Mouse (Mus musculus) embryonic facial prominence, embryonic 13.5 days (tissue): ENCODE data around the gene Trim34a. TPM values are rescaled to one million over a fixed set of nuclear protein-coding genes. Genes with fewer than 3 reads are reported as not detected.
"Not testable (repeated sequence)": the region's sequence is repeated elsewhere in the genome, so short reads cannot be mapped to it uniquely, and the experiment has no call there.

Source experiments
- ATAC-seq: fragments of 200-750 bp; cut with Nextera tagmentation; 2 replicates; pipeline ENCODE4 v1.8.0; 2017; ENCODE audit warnings: low read depth; ENCODE audit not compliant: insufficient number of reproducible peaks, insufficient read depth, low FRiP score, low TSS enrichment
- H3K27ac ChIP-seq: fragments of 300-500 bp; sonication (generic); 2 replicates; pipeline ENCODE4 v1.5.1; 2015; ENCODE audit warnings: moderate library complexity, mild to moderate bottlenecking, inconsistent platforms
- H3K27me3 ChIP-seq: fragments of 300-500 bp; sonication (generic); 2 replicates; pipeline ENCODE4 v1.6.1; 2015; ENCODE audit warnings: mild to moderate bottlenecking, inconsistent platforms
- H3K36me3 ChIP-seq: fragments of 300-500 bp; sonication (generic); 2 replicates; pipeline ENCODE4 v1.6.1; 2015; ENCODE audit warnings: mild to moderate bottlenecking, inconsistent platforms
- H3K4me1 ChIP-seq: fragments of 300-500 bp; sonication (generic); 2 replicates; pipeline ENCODE4 v1.6.1; 2015; ENCODE audit warnings: inconsistent platforms
- H3K4me2 ChIP-seq: fragments of 300-500 bp; sonication (generic); 2 replicates; pipeline ENCODE4 v1.6.1; 2015; ENCODE audit warnings: moderate library complexity, mild to moderate bottlenecking, inconsistent platforms
- H3K4me3 ChIP-seq: fragments of 300-500 bp; sonication (generic); 2 replicates; pipeline ENCODE4 v1.5.1; 2015; ENCODE audit warnings: mild to moderate bottlenecking, inconsistent platforms
- H3K9ac ChIP-seq: fragments of 300-500 bp; sonication (generic); 2 replicates; pipeline ENCODE4 v1.6.1; 2015; ENCODE audit warnings: mild to moderate bottlenecking, inconsistent platforms
- H3K9me3 ChIP-seq: fragments of 300-500 bp; sonication (generic); 2 replicates; pipeline ENCODE4 v1.6.1; 2016; ENCODE audit warnings: inconsistent platforms
- WGBS: fragments of 180-500 bp; shearing (Covaris S2); methylation state at CpG from one replicate; pipeline ENCODE4 v1.1.7; 2015; ENCODE audit warnings: mixed read lengths; 5-methylcytosine and 5-hydroxymethylcytosine counted together
- polyA plus RNA-seq: library from polyadenylated mRNA; unstranded; fragments of >200 nt; fragmentation: Nextera tagmentation; extraction: Ambion mirVana; gene quantifications from 2 replicates; pipeline ENCODE4 v1.2.1, GENCODE M21; 2015

Gene Trim34a
- polyA plus RNA-seq: 1.6 and 2.3 TPM in 2 replicates

DNA sequence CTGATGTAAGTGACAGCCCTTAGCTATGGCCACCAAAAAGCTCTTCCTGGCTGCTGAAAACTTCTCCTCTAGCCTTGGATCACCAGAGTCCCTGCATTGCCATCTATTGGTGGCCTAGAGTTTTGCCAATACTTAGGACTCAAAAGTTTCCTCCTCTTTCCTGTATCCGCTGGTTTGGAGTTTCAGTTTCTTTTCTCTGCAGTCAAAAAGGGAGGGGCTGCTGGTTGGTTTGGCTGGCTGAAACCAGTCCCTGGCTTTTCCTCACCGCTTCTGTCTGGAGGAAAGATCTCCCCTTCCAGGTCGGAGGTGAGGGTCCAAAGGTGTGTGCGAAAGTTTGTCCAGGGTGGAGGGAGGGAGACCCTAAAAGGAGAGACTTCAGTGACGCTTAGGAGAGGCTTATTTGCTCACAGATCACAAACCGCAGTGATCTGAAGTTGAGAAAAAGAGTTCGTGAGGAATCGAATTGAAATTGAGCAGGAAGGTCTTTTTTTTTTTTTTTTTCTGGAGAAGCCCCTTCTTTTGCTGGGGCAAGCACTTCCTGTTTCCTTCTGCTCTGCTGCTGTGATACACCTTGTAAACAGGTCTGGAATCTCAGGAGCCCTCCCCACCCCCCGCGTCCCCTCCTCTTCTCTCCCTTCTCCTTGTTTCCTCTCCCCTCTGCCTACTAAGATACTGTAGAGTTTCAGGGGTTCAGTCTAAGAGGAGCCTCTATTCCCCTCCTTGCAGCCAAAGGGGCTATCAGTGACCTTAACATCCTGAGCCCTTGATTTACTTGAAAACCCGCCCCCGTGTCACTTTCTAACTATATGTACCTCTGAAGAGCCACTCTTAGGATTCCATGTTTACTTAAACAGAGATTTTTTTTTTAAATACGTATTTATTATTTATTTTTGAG lies at the start of gene Trim34a:
Gene Trim34a, plus strand, starts transcription at position 171 of the 895 bp plus-strand sequence.
- H3K4me1 ChIP-seq: no peaks in the 10 kb centered on the region
- H3K27me3 ChIP-seq: no peaks in the 10 kb centered on the region
- peak within 1 kb of the TSS; percentile 52 for H3K4me3 ChIP-seq
- peak within 1 kb of the TSS; percentile 75; the same call in 1 of the 2 replicates for H3K27ac ChIP-seq
- ATAC-seq: 0 out of 2 replicates have a peak, but pooled peaks have one; percentile 26
- peak within 1 kb of the TSS; percentile 78 for H3K9ac ChIP-seq
- H3K36me3 ChIP-seq: no peaks in the 10 kb centered on the region
- no peaks in the 10 kb centered on the region for H3K9me3 ChIP-seq
- peak within 1 kb of the TSS; percentile 60 for H3K4me2 ChIP-seq
- 5% methylated on average over 13 of the region's 13 CpGs for WGBS

- no peaks in the 10 kb centered on the region for H3K9me3 ChIP-seq
- no peaks in the 10 kb centered on the region for H3K36me3 ChIP-seq
- no peak within 1 kb of the TSS for H3K9ac ChIP-seq
- H3K4me2 ChIP-seq: no peak within 1 kb of the TSS
- H3K27ac ChIP-seq: no peak within 1 kb of the TSS
- ATAC-seq: no peak
- 84% methylated on average over 6 of the region's 6 CpGs for WGBS
- H3K27me3 ChIP-seq: no peaks in the 10 kb centered on the region
- H3K4me1 ChIP-seq: no peaks in the 10 kb centered on the region
- no peak within 1 kb of the TSS for H3K4me3 ChIP-seq
These were observed 48.4 kb upstream of the Trim34a start, which contains the start of gene Olfr649 for GRCm38 (mm10) chr7:104195885-104196284. Gene Olfr649, minus strand, starts transcription at chr7:104195985.

- Histone ChIP-seq H3K4me2 (no peak overlapping the region), H3K9me3 (no peaks in the 10 kb centered on the region), H3K36me3 (no peaks in the 10 kb centered on the region), H3K9ac (no peak overlapping the region), H3K27ac (no peak overlapping the region), H3K27me3 (no peaks in the 10 kb centered on the region), H3K4me3 (no peak overlapping the region), H3K4me1 (no peaks in the 10 kb centered on the region)
- 7% methylated on average over 5 of the region's 5 CpGs for WGBS
- ATAC-seq: no peak
These were observed 44.4 kb upstream of the Trim34a start for GRCm38 (mm10) chr7:104199822-104200221.

DNA sequence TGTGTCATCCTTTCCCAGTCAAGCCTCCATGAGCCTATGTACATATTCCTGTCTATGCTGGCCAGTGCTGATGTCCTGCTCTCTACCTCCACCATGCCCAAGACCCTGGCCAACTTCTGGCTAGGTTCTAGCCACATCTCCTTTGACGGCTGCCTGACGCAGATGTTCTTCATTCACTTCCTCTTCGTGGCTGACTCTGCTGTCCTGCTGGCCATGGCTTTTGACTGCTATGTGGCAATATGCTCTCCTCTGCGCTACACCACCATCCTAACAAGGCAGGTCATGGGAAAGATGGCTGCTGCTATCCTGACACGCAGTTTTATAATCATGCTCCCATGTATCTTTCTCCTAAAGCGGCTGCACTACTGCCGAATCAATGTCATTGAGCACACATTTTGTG lies 38.1 kb upstream of the Trim34a start:
- Histone ChIP-seq H3K4me3 (no peak overlapping the region), H3K27me3 (no peaks in the 10 kb centered on the region), H3K4me2 (no peak overlapping the region), H3K36me3 (no peaks in the 10 kb centered on the region), H3K9ac (no peak overlapping the region), H3K9me3 (no peaks in the 10 kb centered on the region), H3K4me1 (no peaks in the 10 kb centered on the region), H3K27ac (no peak overlapping the region)
- ATAC-seq: no peak
- 90% methylated on average over 7 of the region's 7 CpGs for WGBS

GRCm38 (mm10) chr7:104216011-104216535 lies 28.2 kb upstream of the Trim34a start:
- Histone ChIP-seq H3K4me1 (peaks cover 7% of the 10 kb centered on the region; the same call in 1 of the 2 replicates), H3K4me2 (no peak overlapping the region), H3K27me3 (no peaks in the 10 kb centered on the region), H3K27ac (no peak overlapping the region), H3K9ac (no peak overlapping the region), H3K9me3 (no peaks in the 10 kb centered on the region), H3K4me3 (no peak overlapping the region), H3K36me3 (no peaks in the 10 kb centered on the region)
- 39% methylated on average over 1 of the region's 1 CpGs for WGBS
- ATAC-seq: no peak

- no peak overlapping the region for H3K4me2 ChIP-seq
- peaks cover 7% of the 10 kb centered on the region; the same call in 1 of the 2 replicates for H3K4me1 ChIP-seq
- H3K27ac ChIP-seq: no peak overlapping the region
- no peaks in the 10 kb centered on the region for H3K9me3 ChIP-seq
- WGBS: 63% methylated on average over 2 of the region's 2 CpGs
- H3K4me3 ChIP-seq: no peak overlapping the region
- no peaks in the 10 kb centered on the region for H3K27me3 ChIP-seq
- no peaks in the 10 kb centered on the region for H3K36me3 ChIP-seq
- ATAC-seq: no peak
- no peak overlapping the region for H3K9ac ChIP-seq
These were observed 26.4 kb upstream of the Trim34a start for GRCm38 (mm10) chr7:104217881-104218280.

DNA sequence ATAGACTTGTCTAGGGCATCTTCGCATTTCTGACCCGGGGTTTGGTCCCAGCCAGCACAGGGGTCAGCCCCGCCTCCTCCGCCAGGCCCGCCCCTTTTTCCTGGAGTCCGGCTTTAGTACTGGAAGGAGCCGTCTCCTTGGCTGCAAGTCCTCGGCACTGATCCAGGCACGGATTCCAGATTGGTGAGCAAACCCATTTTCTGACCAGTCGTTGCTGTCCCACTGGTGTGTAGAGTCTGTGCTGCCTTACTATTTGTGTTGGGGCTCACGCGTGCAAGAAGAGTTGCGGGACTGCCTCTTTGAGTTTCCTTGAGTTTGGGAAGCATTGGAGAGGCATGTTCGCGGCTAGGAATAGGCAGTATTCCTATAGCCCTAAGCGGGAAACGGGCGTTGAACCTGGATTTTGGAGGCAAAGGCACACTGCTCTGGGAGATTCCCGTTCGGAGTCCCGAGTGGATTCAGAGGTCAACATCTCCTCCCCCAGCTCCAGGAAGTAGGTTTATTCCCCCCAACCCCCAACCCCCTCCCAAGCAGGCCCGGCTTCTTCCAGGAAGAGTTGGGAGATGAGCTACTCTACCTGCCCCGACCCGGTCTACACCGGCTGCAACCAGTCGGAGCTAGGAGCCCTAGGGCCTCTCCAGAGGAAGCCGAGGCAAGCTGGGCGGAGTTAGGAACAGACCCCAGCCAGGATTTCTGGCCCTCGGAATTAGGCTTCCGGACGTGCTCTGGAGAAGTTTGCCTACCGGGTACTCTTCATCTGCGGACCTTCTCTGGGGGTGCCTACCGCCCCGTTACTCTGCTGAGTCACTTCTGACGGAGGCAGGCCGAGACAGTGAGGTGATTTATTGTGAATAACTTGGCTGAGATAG lies 25.3 kb upstream of the Trim34a start, which contains the start of gene Trim6:
Gene Trim6, plus strand, starts transcription at position 93 of the 869 bp plus-strand sequence.
- Histone ChIP-seq H3K9ac (peak within 1 kb of the TSS; percentile 54; the same call in 1 of the 2 replicates), H3K4me3 (peak within 1 kb of the TSS; percentile 41), H3K27ac (no peak within 1 kb of the TSS), H3K4me2 (peak within 1 kb of the TSS; percentile 63), H3K4me1 (peaks cover 7% of the 10 kb centered on the region; the same call in 1 of the 2 replicates), H3K36me3 (no peaks in the 10 kb centered on the region), H3K27me3 (no peaks in the 10 kb centered on the region), H3K9me3 (no peaks in the 10 kb centered on the region)
- WGBS: 3% methylated on average over 37 of the region's 37 CpGs
- ATAC-seq: peak; percentile 37; the same call in 1 of the 2 replicates

DNA sequence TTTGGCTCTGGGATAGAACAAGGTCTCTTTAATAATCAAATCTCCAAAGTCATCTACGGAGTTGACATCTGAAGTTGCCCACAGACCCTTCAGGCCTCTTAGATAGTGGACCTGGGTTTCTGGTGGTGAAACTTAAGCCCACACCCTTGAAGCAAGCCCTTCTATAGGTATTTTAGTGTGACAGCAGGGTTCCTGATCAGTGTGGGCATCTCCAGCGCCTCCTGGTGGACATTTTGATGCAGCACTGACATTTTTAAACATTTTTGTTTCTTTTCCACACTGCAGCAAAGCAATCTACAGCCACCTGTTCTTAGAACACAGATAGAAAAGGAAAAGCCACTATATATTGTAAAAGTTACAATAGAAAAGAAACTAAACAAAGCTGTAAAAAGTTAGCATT lies 13.1 kb upstream of the Trim34a start:
- no peak overlapping the region for H3K4me2 ChIP-seq
- no peak overlapping the region for H3K27ac ChIP-seq
- H3K36me3 ChIP-seq: no peaks in the 10 kb centered on the region
- no peak overlapping the region for H3K9ac ChIP-seq
- no peaks in the 10 kb centered on the region for H3K9me3 ChIP-seq
- no peak overlapping the region for H3K4me3 ChIP-seq
- 35% methylated on average over 2 of the region's 2 CpGs for WGBS
- no peaks in the 10 kb centered on the region for H3K4me1 ChIP-seq
- ATAC-seq: no peak
- H3K27me3 ChIP-seq: no peaks in the 10 kb centered on the region

- H3K9me3 ChIP-seq: no peaks in the 10 kb centered on the region
- no peak overlapping the region for H3K9ac ChIP-seq
These were observed 3.4 kb upstream of the Trim34a start for GRCm38 (mm10) chr7:104240857-104241256.

DNA sequence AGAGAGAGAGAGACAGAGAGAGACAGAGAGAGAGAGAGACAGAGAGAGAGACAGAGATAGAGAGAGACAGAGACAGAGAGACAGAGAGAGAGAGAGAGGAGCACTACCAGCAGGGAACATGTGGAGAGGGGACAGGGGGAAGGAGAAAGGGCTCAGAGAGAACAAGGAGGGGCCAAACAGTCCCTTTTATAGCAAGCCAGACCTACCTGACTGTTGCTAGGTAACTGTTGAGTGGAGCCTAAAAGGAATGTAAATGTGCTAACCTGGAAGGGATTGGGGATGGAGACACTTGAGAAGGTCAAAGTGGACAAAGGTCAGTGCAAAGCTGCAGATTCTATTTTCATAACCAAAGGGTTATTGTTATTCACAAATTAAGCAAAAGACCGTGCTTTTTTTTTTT lies 641 bp upstream of the Trim34a start:
- H3K27ac ChIP-seq: no peak overlapping the region
- H3K27me3 ChIP-seq: no peaks in the 10 kb centered on the region
- H3K9ac ChIP-seq: no peak overlapping the region
- H3K9me3 ChIP-seq: no peaks in the 10 kb centered on the region
- no peak overlapping the region for H3K4me3 ChIP-seq
- peak overlapping the region; percentile 60 for H3K4me2 ChIP-seq
- H3K36me3 ChIP-seq: no peaks in the 10 kb centered on the region
- ATAC-seq: no peak
- 43% methylated on average over 1 of the region's 1 CpGs for WGBS
- H3K4me1 ChIP-seq: no peaks in the 10 kb centered on the region

More at GRCm38 (mm10) chr7:104240857-104241256, 3.4 kb upstream of the Trim34a start:
- Histone ChIP-seq H3K36me3 (no peaks in the 10 kb centered on the region), H3K27ac (no peak overlapping the region), H3K4me2 (no peak overlapping the region), H3K4me1 (no peaks in the 10 kb centered on the region), H3K4me3 (no peak overlapping the region), H3K27me3 (no peaks in the 10 kb centered on the region)
- ATAC-seq: no peak

- not testable (repeated sequence) for H3K27ac ChIP-seq, H3K9ac ChIP-seq, H3K4me3 ChIP-seq, ATAC-seq, H3K27me3 ChIP-seq, H3K9me3 ChIP-seq, H3K36me3 ChIP-seq, H3K4me2 ChIP-seq, H3K4me1 ChIP-seq
- WGBS: 75% methylated on average over 4 of the region's 4 CpGs
These were observed 16.1 kb downstream of the Trim34a start for GRCm38 (mm10) chr7:104260380-104260779.
